Mouse (Mus musculus) macrophage (primary cell): ENCODE data around the gene Mtnr1a. TPM values are rescaled to one million over a fixed set of nuclear protein-coding genes. Genes with fewer than 3 reads are reported as not detected.
"Not testable (repeated sequence)": the region's sequence is repeated elsewhere in the genome, so short reads cannot be mapped to it uniquely, and the experiment has no call there.

ENCODE experiments used
- H3K27ac ChIP-seq: fragments of 350-480 bp; formaldehyde crosslinking; 2 replicates; pipeline ENCODE4 v1.9.0; 2021
- H3K36me3 ChIP-seq: fragments of 350-480 bp; formaldehyde crosslinking; 2 replicates; pipeline ENCODE4 v1.9.0; 2021; ENCODE audit errors: inconsistent target
- H3K4me3 ChIP-seq: fragments of 350-480 bp; formaldehyde crosslinking; 2 replicates; pipeline ENCODE4 v1.9.0; 2021; ENCODE audit errors: inconsistent target
- H3K79me2 ChIP-seq: fragments of 350-480 bp; formaldehyde crosslinking; 2 replicates; pipeline ENCODE4 v1.9.0; 2021; ENCODE audit errors: inconsistent target
- WGBS: methylation state at CpG from one replicate; pipeline ENCODE4 v1.1.7; 2026; ENCODE audit warnings: inconsistent platforms; ENCODE audit not compliant: missing documents; 5-methylcytosine and 5-hydroxymethylcytosine counted together
- polyA plus RNA-seq: library from polyadenylated mRNA; stranded (reverse); fragments of 250-400 nt; gene quantifications from 3 replicates; pipeline ENCODE4 v1.2.4, GENCODE M21; 2018; ENCODE audit warnings: inconsistent platforms

Gene Mtnr1a
- polyA plus RNA-seq, 1 experiment from 2014 or later, result not detected

GRCm38 (mm10) chr8:45062982-45063924, 5.7 kb upstream of the Mtnr1a start:
- no peak overlapping the region for H3K4me3 ChIP-seq
- H3K79me2 ChIP-seq, result no peaks in the 10 kb centered on the region
- no peak overlapping the region for H3K27ac ChIP-seq
- H3K36me3 ChIP-seq, result no peaks in the 10 kb centered on the region
- WGBS, result 47% methylated on average over 25 of the region's 25 CpGs

- 50% methylated on average over 6 of the region's 8 CpGs for WGBS
These were observed 4.6 kb upstream of the Mtnr1a start for GRCm38 (mm10) chr8:45064197-45064869.

GRCm38 (mm10) chr8:45065391-45065790, 3.5 kb upstream of the Mtnr1a start:
- H3K79me2 ChIP-seq, H3K4me3 ChIP-seq, H3K36me3 ChIP-seq, H3K27ac ChIP-seq: not testable (repeated sequence)
- WGBS, result no CpG with 5 or more reads among the region's 1 CpGs

More at GRCm38 (mm10) chr8:45064197-45064869, 4.6 kb upstream of the Mtnr1a start:
- Histone ChIP-seq H3K36me3 (no peaks in the 10 kb centered on the region), H3K4me3 (no peak overlapping the region), H3K79me2 (no peaks in the 10 kb centered on the region), H3K27ac (no peak overlapping the region)

GRCm38 (mm10) chr8:45070949-45071348, 2.0 kb downstream of the Mtnr1a start:
- no peaks in the 10 kb centered on the region for H3K36me3 ChIP-seq
- no peak overlapping the region for H3K27ac ChIP-seq
- H3K4me3 ChIP-seq, result no peak overlapping the region
- no peaks in the 10 kb centered on the region for H3K79me2 ChIP-seq
- WGBS, result 87% methylated on average over 8 of the region's 8 CpGs

- WGBS, result 87% methylated on average over 3 of the region's 3 CpGs
These were observed 11.9 kb downstream of the Mtnr1a start for GRCm38 (mm10) chr8:45080850-45081249.

GRCm38 (mm10) chr8:45093599-45093998, 24.7 kb downstream of the Mtnr1a start:
- H3K79me2 ChIP-seq, result no peaks in the 10 kb centered on the region
- 74% methylated on average over 3 of the region's 3 CpGs for WGBS
- H3K36me3 ChIP-seq, result no peaks in the 10 kb centered on the region
- H3K4me3 ChIP-seq, result no peak overlapping the region
- H3K27ac ChIP-seq, result no peak overlapping the region

More at GRCm38 (mm10) chr8:45080850-45081249, 11.9 kb downstream of the Mtnr1a start:
- Histone ChIP-seq H3K36me3 (no peaks in the 10 kb centered on the region), H3K4me3 (no peak overlapping the region), H3K27ac (no peak overlapping the region), H3K79me2 (no peaks in the 10 kb centered on the region)

- WGBS, result 8% methylated on average over 13 of the region's 13 CpGs
- Histone ChIP-seq H3K79me2 (no peaks in the 10 kb centered on the region), H3K27ac (no peak overlapping the region), H3K4me3 (no peak overlapping the region), H3K36me3 (no peaks in the 10 kb centered on the region)
These were observed 40.6 kb downstream of the Mtnr1a start for GRCm38 (mm10) chr8:45109371-45110063.

GRCm38 (mm10) chr8:45110064-45110812, 41.3 kb downstream of the Mtnr1a start:
- Histone ChIP-seq H3K36me3 (no peaks in the 10 kb centered on the region), H3K79me2 (no peaks in the 10 kb centered on the region), H3K4me3 (no peak overlapping the region), H3K27ac (no peak overlapping the region)
- 4% methylated on average over 15 of the region's 16 CpGs for WGBS

- H3K27ac ChIP-seq, result no peak overlapping the region
- 47% methylated on average over 5 of the region's 5 CpGs for WGBS
- H3K4me3 ChIP-seq, result no peak overlapping the region
- no peaks in the 10 kb centered on the region for H3K36me3 ChIP-seq
- no peaks in the 10 kb centered on the region for H3K79me2 ChIP-seq
These were observed 41.8 kb downstream of the Mtnr1a start for GRCm38 (mm10) chr8:45110813-45111104.

- Histone ChIP-seq H3K4me3 (no peak overlapping the region), H3K79me2 (no peaks in the 10 kb centered on the region), H3K27ac (no peak overlapping the region), H3K36me3 (no peaks in the 10 kb centered on the region)
- 83% methylated on average over 5 of the region's 5 CpGs for WGBS
These were observed 42.9 kb downstream of the Mtnr1a start for GRCm38 (mm10) chr8:45111820-45112219.

- Histone ChIP-seq H3K79me2 (no peaks in the 10 kb centered on the region), H3K4me3 (no peak overlapping the region), H3K36me3 (no peaks in the 10 kb centered on the region), H3K27ac (no peak overlapping the region)
- 86% methylated on average over 3 of the region's 3 CpGs for WGBS
These were observed 48.7 kb downstream of the Mtnr1a start for GRCm38 (mm10) chr8:45117588-45117987.

GRCm38 (mm10) chr8:45125680-45126079, 56.7 kb downstream of the Mtnr1a start:
- Histone ChIP-seq H3K27ac (no peak overlapping the region), H3K79me2 (no peaks in the 10 kb centered on the region), H3K36me3 (no peaks in the 10 kb centered on the region), H3K4me3 (no peak overlapping the region)
- 65% methylated on average over 5 of the region's 5 CpGs for WGBS
